Mouse (Mus musculus) left cerebral cortex, adult 8-10 months (tissue): ENCODE results near the gene Col1a2. TPM values are rescaled to one million over a fixed set of nuclear protein-coding genes. Genes with fewer than 3 reads are reported as not detected.

Experiments used
- DNase-seq, 2 experiments: peaks; one replicate each; pipeline ENCODE4 v3.0.0; 2022; ENCODE audit warnings: low spot score in 2 of 2
- total RNA-seq, 4 experiments: library from RNA; stranded (reverse); gene quantifications; 2 replicates each; pipeline ENCODE4 v1.2.4; 2022

The Col1a2 gene
- total RNA-seq, 4 experiments from 2014 or later, result 12.9 to 16.4 (median 16.0) TPM

GRCm38 (mm10) chr6:4514671-4515070 is 10.1 kb downstream of the Col1a2 start:
- DNase-seq, result no peak

GRCm38 (mm10) chr6:4521031-4521430 is 16.4 kb downstream of the Col1a2 start:
- DNase-seq, result no peak

GRCm38 (mm10) chr6:4528439-4528838 is 23.8 kb downstream of the Col1a2 start:
- DNase-seq, result no peak

- DNase-seq, result no peak
Measured at GRCm38 (mm10) chr6:4530986-4531385, 26.4 kb downstream of the Col1a2 start.

GRCm38 (mm10) chr6:4532898-4533297 is 28.3 kb downstream of the Col1a2 start:
- no peak for DNase-seq

GRCm38 (mm10) chr6:4534462-4535079 is 30.0 kb downstream of the Col1a2 start:
- DNase-seq, result no peak

GRCm38 (mm10) chr6:4541926-4542715 is 37.5 kb downstream of the Col1a2 start:
- no peak for DNase-seq

GRCm38 (mm10) chr6:4544554-4544953 is 39.9 kb downstream of the Col1a2 start:
- DNase-seq, result no peak

GRCm38 (mm10) chr6:4545727-4546126 is 41.1 kb downstream of the Col1a2 start:
- no peak for DNase-seq

- no peak for DNase-seq
Measured at GRCm38 (mm10) chr6:4548894-4549293, 44.3 kb downstream of the Col1a2 start.

- no peak for DNase-seq
Measured at GRCm38 (mm10) chr6:4549846-4550548, 45.4 kb downstream of the Col1a2 start.

- no peak for DNase-seq
Measured at GRCm38 (mm10) chr6:4550549-4550915, 45.9 kb downstream of the Col1a2 start.

GRCm38 (mm10) chr6:4555366-4555765 is 50.8 kb downstream of the Col1a2 start:
- no peak for DNase-seq

GRCm38 (mm10) chr6:4557086-4557485 is 52.5 kb downstream of the Col1a2 start:
- no peak for DNase-seq

- DNase-seq, result peak in 1 of 2 experiments; percentile 17
Measured at GRCm38 (mm10) chr6:4557678-4558077, 53.1 kb downstream of the Col1a2 start.

- DNase-seq, result no peak
Measured at GRCm38 (mm10) chr6:4561156-4561555, 56.5 kb downstream of the Col1a2 start.

GRCm38 (mm10) chr6:4561621-4562020 is 57.0 kb downstream of the Col1a2 start:
- DNase-seq, result no peak

- DNase-seq, result no peak
Measured at GRCm38 (mm10) chr6:4562401-4562800, 57.8 kb downstream of the Col1a2 start.

GRCm38 (mm10) chr6:4563477-4563876 is 58.9 kb downstream of the Col1a2 start:
- DNase-seq, result no peak

GRCm38 (mm10) chr6:4570412-4570811 is 65.8 kb downstream of the Col1a2 start:
- no peak for DNase-seq

- no peak for DNase-seq
Measured at GRCm38 (mm10) chr6:4577756-4578155, 73.1 kb downstream of the Col1a2 start.

- no peak for DNase-seq
Measured at GRCm38 (mm10) chr6:4578343-4578742, 73.7 kb downstream of the Col1a2 start.
